Mouse (Mus musculus): ENCODE measurements around the gene Rad51. TPM values are rescaled to one million over a fixed set of nuclear protein-coding genes. Genes with fewer than 3 reads are reported as not detected.

Gene Rad51
- total RNA-seq (2021) = 1 to 10 TPM; 9.1 to 9.3 TPM
- long read RNA-seq, experiment 1, transcript Rad51-201 (10 exons, 3,368 nt) = major isoform, 8 of 11 reads
- long read RNA-seq, experiment 1, partial matches to known transcripts = 1 of 11 reads
- long read RNA-seq, experiment 1, other reads (novel, unspliced or antisense) = 2 of 11 reads
- long read RNA-seq, experiment 2, transcript Rad51-201 (10 exons, 3,368 nt) = major isoform, 7 of 8 reads
- long read RNA-seq, experiment 2, partial matches to known transcripts = 1 of 8 reads
- long read RNA-seq, experiment 2, other reads (novel, unspliced or antisense) = 0 of 8 reads

- peak; percentile 88 for DNase-seq
These were observed at the start of gene Rad51 for GRCm38 (mm10) chr2:119112438-119113112. Gene Rad51 (plus strand): TSS chr2:119112793.

- no peak for DNase-seq
These were observed 40.2 kb upstream of the Rad51 start for GRCm38 (mm10) chr2:119072397-119072796.

- no peak for DNase-seq
These were observed 26.4 kb upstream of the Rad51 start for GRCm38 (mm10) chr2:119086156-119086555.

DNA sequence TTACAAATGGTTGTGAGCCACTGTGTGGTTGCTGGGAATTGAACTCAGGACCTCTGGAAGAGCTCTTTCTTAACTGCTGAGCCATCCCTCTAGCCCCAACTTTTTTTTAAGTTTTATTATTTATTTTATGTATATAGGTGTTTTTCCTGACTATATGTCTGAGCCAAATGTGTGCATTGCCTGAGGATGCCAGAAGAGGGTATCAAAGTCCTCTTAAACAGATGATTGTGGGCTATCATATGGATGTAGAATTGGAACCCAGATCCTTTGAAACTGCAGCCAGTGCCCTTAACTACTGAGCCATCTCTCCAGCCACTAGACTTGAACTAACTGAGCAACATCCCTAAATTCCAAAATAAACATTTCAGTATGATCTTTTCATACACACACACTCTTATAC is 11.0 kb upstream of the Rad51 start:
- no peak for DNase-seq

DNA sequence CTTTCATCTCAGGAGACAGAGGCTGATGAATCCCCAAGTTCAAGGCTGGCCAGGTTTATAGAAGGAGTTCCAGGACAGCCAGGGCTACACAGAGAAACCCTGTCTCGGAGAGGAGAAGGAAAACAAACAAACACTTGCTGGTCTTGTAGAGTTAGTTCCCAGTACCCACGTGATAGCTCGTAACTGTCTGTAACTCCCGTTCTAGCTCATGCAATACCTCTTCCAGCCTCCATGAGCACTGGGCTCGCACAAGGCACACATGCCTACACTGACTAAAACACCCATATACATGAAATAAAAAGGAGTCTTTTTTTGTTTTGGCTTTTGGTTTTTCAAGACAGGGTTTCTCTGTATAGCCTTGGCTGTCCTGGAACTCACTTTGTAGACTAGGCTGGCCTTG is 6.0 kb upstream of the Rad51 start:
- no peak for DNase-seq

- DNase-seq = peak; percentile 73
These were observed 4.0 kb upstream of the Rad51 start for GRCm38 (mm10) chr2:119108554-119108953.

DNA sequence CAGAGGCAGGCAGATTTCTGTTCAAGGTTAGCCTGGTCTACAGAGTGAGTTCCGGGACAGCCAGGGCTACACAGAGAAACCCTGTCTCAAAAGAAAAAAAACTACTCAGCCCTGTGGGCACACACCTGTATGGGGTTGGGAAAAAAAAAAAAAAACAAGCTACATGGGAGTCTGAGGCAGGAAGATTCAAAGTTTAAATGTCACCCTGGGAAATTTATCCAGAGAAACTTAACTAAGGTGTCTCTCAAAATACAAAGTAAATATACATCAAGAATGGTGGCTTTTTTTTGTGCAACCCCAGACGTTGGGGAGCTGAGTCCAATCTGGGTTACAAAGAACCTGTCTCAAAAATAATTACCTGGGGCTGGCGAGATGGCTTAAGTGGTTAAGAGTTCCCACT is 1.5 kb upstream of the Rad51 start:
- no peak for DNase-seq

DNA sequence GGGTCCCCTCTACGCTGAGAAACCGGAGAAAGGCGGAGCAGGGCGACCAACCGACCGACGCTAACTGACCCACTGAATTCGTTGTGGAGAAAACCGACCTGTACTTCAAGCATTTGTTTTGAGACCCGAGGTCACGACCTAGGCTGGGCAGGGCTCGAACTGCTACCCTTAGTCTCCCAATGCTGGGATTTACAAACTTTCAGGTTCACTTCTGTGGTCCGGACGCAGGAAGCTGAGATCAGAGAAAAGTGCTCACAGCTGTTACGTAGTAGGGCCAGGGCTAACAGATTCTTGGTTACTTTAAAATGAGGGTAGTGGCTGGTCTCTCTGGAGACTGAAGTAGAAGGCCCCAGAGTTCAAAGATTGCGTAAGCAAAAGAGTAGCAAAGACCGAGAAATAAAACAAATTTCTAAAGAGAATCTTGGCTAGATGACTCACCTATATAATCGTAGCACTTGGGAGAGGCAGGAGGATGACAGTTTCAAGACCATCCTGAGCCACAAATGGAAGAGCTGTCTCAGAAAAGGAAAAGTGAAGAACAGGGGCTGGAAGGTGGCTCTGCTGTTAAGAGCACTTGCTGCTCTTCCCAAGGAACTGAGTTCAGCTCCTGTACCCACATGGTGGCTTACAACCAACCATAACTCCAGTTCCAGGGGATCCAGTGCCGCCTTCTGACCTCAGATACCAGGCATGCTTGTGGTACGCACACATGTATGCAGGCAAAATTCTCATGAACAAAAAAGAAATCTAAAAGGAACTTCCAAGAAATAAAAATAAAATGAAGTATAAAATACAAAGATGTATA is 730 bp downstream of the Rad51 start:
- DNase-seq = no peak

- no peak for DNase-seq
These were observed 23.8 kb downstream of the Rad51 start for GRCm38 (mm10) chr2:119136346-119136898.

DNA sequence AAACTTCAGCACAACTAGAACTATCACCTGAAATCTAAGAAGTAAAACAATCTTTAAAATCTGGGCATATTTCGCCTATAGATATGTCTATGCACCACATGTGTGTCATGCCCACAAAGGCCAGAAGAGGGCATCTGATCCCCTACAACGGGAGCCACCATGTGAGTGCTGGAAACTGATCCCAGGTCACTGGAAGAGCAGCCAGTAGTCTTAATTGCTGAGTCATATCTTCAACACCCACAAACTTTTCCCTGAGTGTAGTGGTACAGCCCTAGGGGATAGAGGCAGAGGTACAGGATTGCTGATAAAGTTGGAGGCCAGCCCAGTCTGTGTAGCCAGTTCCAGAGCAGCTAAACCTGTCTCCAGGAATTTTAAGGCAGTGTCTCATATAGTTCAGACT is 32.6 kb downstream of the Rad51 start:
- no peak for DNase-seq

DNA sequence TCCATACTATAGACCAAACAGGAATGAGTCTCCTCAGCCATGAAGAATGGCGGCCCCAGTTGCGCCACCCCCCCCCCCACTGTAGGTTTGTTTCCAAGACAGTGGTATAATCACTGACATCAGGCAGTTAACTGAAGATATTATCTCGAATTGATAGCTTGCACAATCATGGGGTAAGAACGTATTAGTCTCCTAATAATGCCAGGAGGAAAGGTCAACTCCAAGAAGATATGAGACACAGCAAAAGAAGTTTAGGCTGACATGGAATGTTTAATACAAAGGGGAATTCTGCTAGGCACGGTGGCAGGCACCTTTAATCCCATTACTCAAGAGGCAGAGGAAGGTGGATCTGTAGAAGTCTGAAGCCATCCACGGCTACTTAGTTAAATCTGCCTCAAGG is 33.8 kb downstream of the Rad51 start:
- no peak for DNase-seq

DNA sequence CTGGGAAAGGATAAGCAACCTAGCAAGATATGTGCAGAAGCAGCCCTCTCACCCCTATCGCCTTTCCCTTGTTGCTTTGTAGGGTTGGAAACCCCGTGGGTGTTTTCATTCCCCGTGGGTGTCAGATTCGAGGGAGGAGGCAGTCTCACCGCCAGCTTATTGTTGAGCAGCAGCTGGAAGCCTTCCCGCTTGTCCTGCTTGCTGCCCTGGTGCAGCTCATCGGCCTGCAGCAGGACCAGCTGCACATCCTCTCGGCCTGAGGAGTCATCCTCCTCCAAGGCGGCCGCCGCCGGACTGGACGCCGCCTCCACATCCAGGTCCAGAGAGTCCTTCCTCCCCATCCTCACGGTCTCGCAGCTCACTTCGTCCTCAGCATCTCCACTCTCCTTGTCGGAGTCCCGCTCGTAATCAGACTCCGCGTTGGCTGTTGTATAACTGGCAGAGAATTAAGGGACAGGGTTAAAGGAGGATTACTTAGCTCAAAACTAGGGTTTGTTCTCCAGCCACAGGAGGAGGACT is 34.6 kb downstream of the Rad51 start:
- DNase-seq = no peak

GRCm38 (mm10) chr2:119147775-119148174 is 35.2 kb downstream of the Rad51 start:
- no peak for DNase-seq

DNA sequence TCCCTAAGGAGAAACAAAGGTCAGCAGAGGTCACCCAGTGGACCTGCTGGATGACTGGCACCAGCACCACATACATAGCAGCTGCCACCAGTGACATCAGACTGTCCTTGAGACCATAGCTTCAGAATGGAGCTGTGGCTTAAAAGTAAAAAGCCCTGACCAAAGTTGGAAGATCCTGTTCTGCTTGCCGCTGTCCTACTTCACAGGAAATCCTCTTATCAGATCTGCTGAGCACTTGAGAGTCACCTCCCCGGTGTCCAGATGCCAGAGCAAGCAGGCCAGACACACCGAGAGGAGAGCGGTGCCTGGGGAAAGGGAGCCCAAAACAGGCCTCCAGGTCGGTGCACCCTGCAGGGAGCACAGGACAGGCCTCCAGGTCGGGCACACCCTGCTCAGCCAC is 39.7 kb downstream of the Rad51 start:
- DNase-seq = peak; percentile 64

DNA sequence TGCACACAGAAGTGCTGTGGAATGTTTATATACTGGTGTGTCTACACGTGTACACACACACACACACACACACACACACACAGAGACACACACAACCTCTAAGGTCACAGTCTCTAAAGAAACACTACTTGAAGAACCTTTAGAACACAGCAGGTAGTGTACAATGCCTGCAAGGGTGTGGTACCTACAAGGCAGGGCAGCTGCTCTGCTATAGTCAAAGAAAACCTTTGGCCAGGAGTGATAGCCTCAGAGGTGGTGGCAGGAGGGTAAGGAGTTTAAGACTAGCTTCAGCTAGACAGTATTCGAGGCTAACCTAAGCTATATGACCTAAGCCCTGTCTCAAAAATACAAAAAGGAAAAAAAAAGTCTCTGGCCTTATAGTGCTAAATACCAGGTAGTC is 42.1 kb downstream of the Rad51 start:
- no peak for DNase-seq

GRCm38 (mm10) chr2:119155388-119155787 is 42.8 kb downstream of the Rad51 start:
- DNase-seq = no peak

- peak; percentile 60 for DNase-seq
These were observed 43.6 kb downstream of the Rad51 start for GRCm38 (mm10) chr2:119156081-119156680.

DNA sequence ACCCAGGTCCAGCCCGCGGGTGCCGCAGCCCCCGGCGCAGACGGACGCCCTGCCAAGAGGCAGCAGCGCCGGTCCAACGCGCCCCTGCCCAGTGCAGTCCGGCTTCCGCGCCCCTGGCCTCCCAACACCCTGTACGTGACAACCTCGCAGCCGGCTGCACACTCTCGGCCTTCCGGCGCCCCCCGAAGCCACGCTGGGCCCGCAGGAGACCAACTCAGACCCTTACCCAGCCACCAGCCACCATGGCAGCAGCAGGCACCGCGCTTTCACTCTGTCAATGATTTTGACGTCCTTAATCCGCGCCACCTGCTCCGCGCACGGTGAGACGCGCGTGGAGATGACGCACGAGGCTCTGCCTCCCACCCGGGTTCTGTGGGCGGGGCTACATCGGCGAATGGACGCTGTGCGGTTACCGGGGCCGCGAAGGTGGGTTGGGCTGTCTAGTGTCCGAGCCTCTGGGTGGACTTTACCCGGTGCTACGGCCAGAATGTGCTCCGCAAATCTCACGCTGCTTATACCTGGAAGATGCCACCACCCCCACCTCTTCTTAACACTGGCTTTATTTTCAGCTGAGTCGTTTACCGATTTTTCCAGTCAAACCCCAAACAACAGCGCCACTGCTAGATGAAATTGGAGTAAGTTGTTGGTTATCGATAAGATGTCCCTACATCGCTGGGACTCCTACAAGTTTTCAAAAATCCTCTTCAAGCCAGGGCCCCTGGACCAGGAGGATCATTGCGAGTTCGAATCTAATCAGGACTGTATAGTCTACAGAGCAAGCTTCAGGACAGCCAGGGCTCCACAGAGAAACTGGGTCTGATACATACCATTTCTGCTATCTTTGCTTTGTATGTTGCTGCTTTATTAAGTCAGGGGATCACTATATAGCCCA is 44.3 kb downstream of the Rad51 start, which contains the start of gene Rmdn3:
Gene Rmdn3 (minus strand): TSS at position 354 of the 892 bp plus-strand sequence.
- peak; percentile 96 for DNase-seq

GRCm38 (mm10) chr2:119157836-119158235 is 45.2 kb downstream of the Rad51 start:
- no peak for DNase-seq

- DNase-seq = no peak
These were observed 48.7 kb downstream of the Rad51 start for GRCm38 (mm10) chr2:119161247-119161646.

DNA sequence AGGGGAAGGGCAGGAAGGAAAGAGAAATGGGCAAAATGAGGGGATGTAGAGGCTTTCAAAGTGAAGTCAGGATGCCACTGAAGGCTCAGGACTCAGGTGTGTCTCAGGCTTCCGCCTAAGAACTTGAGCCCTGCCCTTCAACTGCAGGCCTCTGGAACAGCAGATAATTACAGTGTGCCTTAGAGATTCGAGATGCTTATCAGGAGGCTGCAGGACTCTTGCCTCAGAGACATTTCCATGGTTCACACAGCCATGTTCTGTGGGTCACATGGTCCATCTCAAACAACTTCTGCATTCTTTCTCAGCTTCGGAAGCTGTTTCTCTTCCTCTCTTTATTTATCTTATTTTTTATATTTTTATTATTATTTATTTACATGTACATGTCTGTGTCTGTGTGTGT is 50.5 kb downstream of the Rad51 start:
- DNase-seq = no peak

All from adrenal gland, postnatal 10 days (tissue).